Mouse (Mus musculus): ENCODE measurements around the gene Sipa1l2. TPM values are rescaled to one million over a fixed set of nuclear protein-coding genes. Genes with fewer than 3 reads are reported as not detected.
"Not testable (repeated sequence)": the region's sequence is repeated elsewhere in the genome, so short reads cannot be mapped to it uniquely, and the experiment has no call there.

Gene Sipa1l2
- total RNA-seq, 2 experiments from 2014 or later = 36.4 to 40.7 TPM

- intact Hi-C loops (cut with DNase I) = no loop called here
- no peak for DNase-seq
These were observed 23.7 kb downstream of the Sipa1l2 start for GRCm38 (mm10) chr8:125545866-125546265.

GRCm38 (mm10) chr8:125542893-125543613, 26.6 kb downstream of the Sipa1l2 start:
- DNase-seq = no peak
- intact Hi-C loops (cut with DNase I) = no loop called here

GRCm38 (mm10) chr8:125539056-125540013, 30.3 kb downstream of the Sipa1l2 start:
- intact Hi-C loops (cut with DNase I) = no loop called here
- no peak for DNase-seq

- intact Hi-C loops (cut with DNase I) = no loop called here
- DNase-seq = no peak
These were observed 31.3 kb downstream of the Sipa1l2 start for GRCm38 (mm10) chr8:125538265-125538664.

- DNase-seq = no peak
These were observed 35.9 kb downstream of the Sipa1l2 start for GRCm38 (mm10) chr8:125533709-125534108.

GRCm38 (mm10) chr8:125532953-125533352, 36.7 kb downstream of the Sipa1l2 start:
- DNase-seq = no peak
- intact Hi-C loops (cut with DNase I) = no loop called here

More at GRCm38 (mm10) chr8:125533709-125534108, 35.9 kb downstream of the Sipa1l2 start:
- intact Hi-C loops (cut with DNase I) = loop anchor here (2.0 kb wide), 1 partner anchor 23 kb away; no protein-coding TSS in a partner anchor

GRCm38 (mm10) chr8:125532177-125532576, 37.4 kb downstream of the Sipa1l2 start:
- intact Hi-C loops (cut with DNase I) = no loop called here
- DNase-seq = no peak

GRCm38 (mm10) chr8:125531640-125532039, 38.0 kb downstream of the Sipa1l2 start:
- DNase-seq = no peak
- intact Hi-C loops (cut with DNase I) = loop anchor here (2.0 kb wide), 1 partner anchor 37 kb away; the partner anchor contains the start of gene Sipa1l2

- DNase-seq = no peak
- intact Hi-C loops (cut with DNase I) = loop anchor here (2.0 kb wide), 1 partner anchor 38 kb away; the partner anchor contains the start of gene Sipa1l2
These were observed 38.5 kb downstream of the Sipa1l2 start for GRCm38 (mm10) chr8:125531088-125531438.

- intact Hi-C loops (cut with DNase I) = loop anchor here (2.0 kb wide), 1 partner anchor 38 kb away; the partner anchor contains the start of gene Sipa1l2
- no peak for DNase-seq
These were observed 39.2 kb downstream of the Sipa1l2 start for GRCm38 (mm10) chr8:125530187-125531087.

GRCm38 (mm10) chr8:125529019-125529418, 40.6 kb downstream of the Sipa1l2 start:
- intact Hi-C loops (cut with DNase I) = no loop called here
- no peak for DNase-seq

- intact Hi-C loops (cut with DNase I) = no loop called here
- no peak for DNase-seq
These were observed 41.7 kb downstream of the Sipa1l2 start for GRCm38 (mm10) chr8:125527941-125528340.

GRCm38 (mm10) chr8:125526999-125527398, 42.6 kb downstream of the Sipa1l2 start:
- intact Hi-C loops (cut with DNase I) = no loop called here
- DNase-seq = no peak

GRCm38 (mm10) chr8:125526582-125526981, 43.0 kb downstream of the Sipa1l2 start:
- intact Hi-C loops (cut with DNase I) = no loop called here
- no peak for DNase-seq

GRCm38 (mm10) chr8:125524479-125524878, 45.1 kb downstream of the Sipa1l2 start:
- DNase-seq = no peak
- intact Hi-C loops (cut with DNase I) = loop anchor here (5.0 kb wide), 1 partner anchor 52 kb away; no protein-coding TSS in a partner anchor

GRCm38 (mm10) chr8:125523213-125523612, 46.4 kb downstream of the Sipa1l2 start:
- intact Hi-C loops (cut with DNase I) = loop anchor here (5.0 kb wide), 1 partner anchor 51 kb away; no protein-coding TSS in a partner anchor

GRCm38 (mm10) chr8:125522151-125522550, 47.5 kb downstream of the Sipa1l2 start:
- no peak for DNase-seq
- intact Hi-C loops (cut with DNase I) = loop anchor here (5.0 kb wide), 1 partner anchor 50 kb away; no protein-coding TSS in a partner anchor

More at GRCm38 (mm10) chr8:125523213-125523612, 46.4 kb downstream of the Sipa1l2 start:
- DNase-seq = no peak

GRCm38 (mm10) chr8:125521087-125521486, 48.5 kb downstream of the Sipa1l2 start:
- DNase-seq = no peak
- intact Hi-C loops (cut with DNase I) = loop anchor here (5.0 kb wide), 1 partner anchor 49 kb away; no protein-coding TSS in a partner anchor

- not testable (repeated sequence) for DNase-seq
- intact Hi-C loops (cut with DNase I) = loop anchor here (5.0 kb wide), 1 partner anchor 48 kb away; no protein-coding TSS in a partner anchor
These were observed 49.3 kb downstream of the Sipa1l2 start for GRCm38 (mm10) chr8:125520308-125520707.

- intact Hi-C loops (cut with DNase I) = no loop called here
- DNase-seq = no peak
These were observed 50.7 kb downstream of the Sipa1l2 start for GRCm38 (mm10) chr8:125518951-125519350.
